Mouse (Mus musculus): ENCODE data around the gene Pjvk. TPM values are rescaled to one million over a fixed set of nuclear protein-coding genes. Genes with fewer than 3 reads are reported as not detected.

Pjvk gene
- polyA plus RNA-seq, 1 experiment from 2014 or later, result 1.0 TPM

DNA sequence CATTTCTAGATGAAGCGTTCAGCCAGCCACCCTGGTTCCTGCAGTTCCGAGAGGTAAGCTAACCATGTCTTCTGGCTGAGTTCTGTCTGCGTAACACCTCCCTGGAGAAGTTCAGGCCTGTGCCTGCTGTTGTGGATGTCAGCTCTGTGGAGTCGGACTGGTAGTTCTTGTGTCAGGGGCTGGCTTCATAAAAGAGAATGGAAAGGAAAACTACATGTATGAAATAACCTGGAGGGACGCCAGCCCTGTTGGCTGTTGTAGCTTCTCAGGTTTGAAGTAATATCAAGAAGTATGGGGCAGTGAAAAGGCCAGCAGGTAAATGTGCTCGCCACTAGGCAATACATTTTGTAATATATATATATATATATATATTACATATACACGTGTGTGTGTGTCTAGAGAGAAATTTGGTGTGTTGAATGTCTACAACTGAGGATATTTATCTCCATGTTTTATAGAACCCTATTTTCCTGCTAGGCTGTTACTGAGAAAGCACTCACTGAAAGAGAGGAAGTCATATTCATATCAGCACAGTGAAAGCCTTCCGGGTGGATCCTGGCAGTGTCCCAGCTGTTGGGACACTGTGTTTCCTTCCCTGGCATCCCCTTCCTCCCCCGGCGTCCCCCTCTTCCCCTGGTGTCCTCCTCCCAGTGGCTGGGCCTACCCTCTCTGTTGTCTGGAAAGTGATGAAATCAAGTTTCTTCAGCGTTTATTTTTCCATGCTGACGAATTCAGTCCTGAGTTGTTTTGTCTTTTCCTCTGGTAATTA, 42.3 kb downstream of the Pjvk start:
- H3K27ac ChIP-seq, result no peak overlapping the region
- no peak for ATAC-seq

DNA sequence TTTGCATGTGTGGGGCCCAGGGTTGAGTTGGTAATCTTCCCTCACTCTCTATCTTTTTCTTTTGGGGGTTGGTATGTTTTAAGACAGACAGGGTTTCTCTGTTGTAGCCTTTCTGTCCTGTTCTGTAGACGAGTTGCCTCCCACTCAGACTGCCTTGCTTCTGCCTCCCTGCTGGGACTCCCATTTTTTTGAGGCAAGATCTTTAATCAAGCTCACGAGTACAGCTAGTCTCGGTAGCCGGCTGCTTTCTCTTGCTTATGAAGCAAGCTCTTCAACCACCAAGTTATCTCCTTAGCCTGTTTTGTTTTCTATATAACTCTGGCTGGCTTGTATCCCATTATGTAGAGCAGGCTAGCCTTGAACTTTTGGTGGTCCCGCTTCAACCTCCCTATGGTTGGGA, 45.5 kb downstream of the Pjvk start:
- ATAC-seq, result no peak
- Histone ChIP-seq H3K36me3 (peaks cover 67% of the 10 kb centered on the region), H3K9ac (replicated peaks) (no peak overlapping the region), H3K27ac (no peak overlapping the region), H3K4me3 (replicated peaks) (no peak overlapping the region), H3K27me3 (no peaks in the 10 kb centered on the region), H3K4me2 (replicated peaks) (no peak overlapping the region), H3K9me3 (no peaks in the 10 kb centered on the region), H3K4me1 (replicated peaks) (no peaks in the 10 kb centered on the region)
- 85% methylated on average over 5 of the region's 5 CpGs for WGBS

More for the DNA sequence above, 42.3 kb downstream of the Pjvk start:
- H3K27me3 ChIP-seq, result no peaks in the 10 kb centered on the region
- H3K4me1 ChIP-seq (replicated peaks), result no peaks in the 10 kb centered on the region
- H3K4me3 ChIP-seq (replicated peaks), result no peak overlapping the region
- 94% methylated on average over 12 of the region's 12 CpGs for WGBS
- H3K4me2 ChIP-seq (replicated peaks), result no peak overlapping the region
- H3K9me3 ChIP-seq, result no peaks in the 10 kb centered on the region
- H3K36me3 ChIP-seq, result peaks cover 84% of the 10 kb centered on the region
- H3K9ac ChIP-seq (replicated peaks), result no peak overlapping the region

DNA sequence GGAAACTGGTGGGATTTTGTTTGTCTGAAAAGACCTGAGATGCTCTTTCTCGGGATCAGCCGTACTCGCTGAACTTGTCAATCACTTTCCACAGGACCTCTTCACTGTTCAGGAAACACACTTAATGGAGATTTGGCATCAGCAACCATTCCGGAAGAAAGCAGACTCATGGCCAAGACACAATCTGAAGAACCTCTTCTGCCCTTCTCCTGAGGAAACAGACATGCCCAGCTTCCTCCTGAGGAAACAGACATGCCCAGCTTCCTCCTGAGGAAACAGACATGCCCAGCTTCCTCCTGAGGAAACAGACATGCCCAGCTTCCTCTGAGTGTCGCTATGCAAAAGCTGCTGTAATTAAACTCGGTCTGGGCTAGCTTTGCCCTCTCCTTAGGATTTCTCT, 47.0 kb downstream of the Pjvk start:
- WGBS, result 88% methylated on average over 6 of the region's 6 CpGs
- H3K27ac ChIP-seq, result no peak overlapping the region
- no peaks in the 10 kb centered on the region for H3K4me1 ChIP-seq (replicated peaks)
- no peaks in the 10 kb centered on the region for H3K9me3 ChIP-seq
- H3K27me3 ChIP-seq, result no peaks in the 10 kb centered on the region
- no peak overlapping the region for H3K4me2 ChIP-seq (replicated peaks)
- H3K9ac ChIP-seq (replicated peaks), result no peak overlapping the region
- no peak for ATAC-seq
- H3K4me3 ChIP-seq (replicated peaks), result no peak overlapping the region
- peaks cover 63% of the 10 kb centered on the region for H3K36me3 ChIP-seq

DNA sequence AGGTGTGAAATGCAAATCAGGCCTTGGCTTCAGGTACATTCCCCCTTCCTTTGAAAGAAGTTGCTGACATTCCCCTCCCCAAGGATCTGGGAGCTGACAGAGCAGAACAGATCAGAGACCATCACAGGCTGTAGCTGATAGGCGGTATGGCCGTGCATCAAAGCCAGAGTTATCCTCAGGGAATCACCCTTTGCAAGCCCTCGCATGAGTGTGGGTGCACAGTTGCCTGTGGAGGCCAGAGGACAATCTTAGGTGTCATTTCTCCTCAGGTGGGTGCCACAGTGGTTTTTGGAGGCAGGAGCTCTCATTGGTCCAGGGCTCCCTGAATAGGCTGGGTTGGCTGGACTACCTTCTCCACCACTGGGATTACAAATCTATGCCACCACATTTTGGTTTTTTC, 53.9 kb downstream of the Pjvk start:
- Histone ChIP-seq H3K4me1 (replicated peaks) (no peaks in the 10 kb centered on the region), H3K4me3 (replicated peaks) (no peak overlapping the region), H3K27me3 (no peaks in the 10 kb centered on the region), H3K9ac (replicated peaks) (no peak overlapping the region), H3K4me2 (replicated peaks) (no peak overlapping the region), H3K36me3 (peaks cover 11% of the 10 kb centered on the region), H3K9me3 (no peaks in the 10 kb centered on the region), H3K27ac (no peak overlapping the region)
- 93% methylated on average over 3 of the region's 3 CpGs for WGBS
- ATAC-seq, result no peak

DNA sequence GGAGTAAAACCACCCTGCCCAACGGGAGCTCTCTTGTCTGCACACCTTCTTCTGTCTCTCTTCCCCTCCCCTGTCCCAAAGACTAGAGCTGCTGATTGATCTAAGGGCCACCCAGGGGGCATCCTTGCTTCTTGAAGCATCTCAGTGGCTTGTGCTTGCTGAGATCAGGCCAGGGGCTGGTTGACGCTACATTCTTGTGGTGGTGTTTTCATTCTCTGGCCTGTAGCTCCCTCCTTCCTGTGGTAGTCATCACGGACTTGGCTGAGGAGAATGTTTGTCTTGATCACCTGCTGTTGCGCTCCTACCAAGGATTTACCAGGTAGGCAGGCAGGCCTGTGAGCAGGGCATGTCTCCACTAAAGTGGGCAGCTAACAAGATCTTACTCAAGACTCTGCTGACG, 54.5 kb downstream of the Pjvk start:
- Histone ChIP-seq H3K4me1 (replicated peaks) (no peaks in the 10 kb centered on the region), H3K27ac (no peak overlapping the region), H3K9me3 (no peaks in the 10 kb centered on the region), H3K4me2 (replicated peaks) (no peak overlapping the region), H3K27me3 (no peaks in the 10 kb centered on the region), H3K9ac (replicated peaks) (no peak overlapping the region), H3K4me3 (replicated peaks) (no peak overlapping the region), H3K36me3 (peaks cover 6% of the 10 kb centered on the region; the same call in 1 of the 2 replicates)
- ATAC-seq, result no peak
- WGBS, result 90% methylated on average over 5 of the region's 5 CpGs

DNA sequence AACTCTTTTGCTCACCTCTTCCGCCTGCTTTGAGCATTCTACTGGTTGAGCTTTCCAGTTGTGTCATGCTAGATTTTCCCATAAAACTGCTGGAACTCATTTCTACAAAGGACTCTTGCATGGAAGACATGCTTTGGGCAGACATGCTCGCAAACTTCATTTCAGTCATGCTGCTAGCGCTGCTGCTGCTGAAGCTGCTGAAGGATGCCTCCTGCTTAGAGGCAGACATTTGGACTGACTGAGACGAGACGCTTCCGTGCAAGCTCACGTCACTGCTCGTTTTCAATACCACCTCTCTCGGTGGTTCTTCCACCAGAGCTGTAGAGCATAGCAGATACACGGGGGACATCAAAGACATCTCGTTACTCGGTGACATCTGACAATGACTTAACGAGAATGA, 57.4 kb downstream of the Pjvk start:
- ATAC-seq, result no peak
- 91% methylated on average over 13 of the region's 13 CpGs for WGBS
- no peak overlapping the region for H3K9ac ChIP-seq (replicated peaks)
- no peaks in the 10 kb centered on the region for H3K4me1 ChIP-seq (replicated peaks)
- H3K27ac ChIP-seq, result no peak overlapping the region
- no peaks in the 10 kb centered on the region for H3K27me3 ChIP-seq
- H3K36me3 ChIP-seq, result peaks cover 20% of the 10 kb centered on the region
- peaks cover 16% of the 10 kb centered on the region for H3K9me3 ChIP-seq
- H3K4me3 ChIP-seq (replicated peaks), result no peak overlapping the region
- no peak overlapping the region for H3K4me2 ChIP-seq (replicated peaks)

Other genes with a start within 250 kb of the Pjvk start
- 17.7 and 19.9 TPM in 2 replicates for gene Osbpl6, start 242.0 kb upstream of the Pjvk start, polyA plus RNA-seq (2015; fragmentation: Nextera tagmentation; extraction: Ambion mirVana)
- 105 and 107 TPM in 2 replicates for gene Prkra, start 461 bp upstream of the Pjvk start, polyA plus RNA-seq (2015; fragmentation: Nextera tagmentation; extraction: Ambion mirVana)
- 13.9 and 15.0 TPM in 2 replicates for gene Fkbp7, start 24.6 kb downstream of the Pjvk start, polyA plus RNA-seq (2015; fragmentation: Nextera tagmentation; extraction: Ambion mirVana)
- gene Plekha3, start 26.8 kb downstream of the Pjvk start, polyA plus RNA-seq (2015; fragmentation: Nextera tagmentation; extraction: Ambion mirVana), result 5.7 and 7.2 TPM in 2 replicates

All from midbrain, embryonic 13.5 days (tissue).